Mouse (Mus musculus): ENCODE measurements at regions not wholly inside any gene's neighbourhood (a gene's known extent, or its start where the extent isn't known, plus 50 kb on each side); places are given as distances from the start of the nearest gene placed in this dataset.

DNA sequence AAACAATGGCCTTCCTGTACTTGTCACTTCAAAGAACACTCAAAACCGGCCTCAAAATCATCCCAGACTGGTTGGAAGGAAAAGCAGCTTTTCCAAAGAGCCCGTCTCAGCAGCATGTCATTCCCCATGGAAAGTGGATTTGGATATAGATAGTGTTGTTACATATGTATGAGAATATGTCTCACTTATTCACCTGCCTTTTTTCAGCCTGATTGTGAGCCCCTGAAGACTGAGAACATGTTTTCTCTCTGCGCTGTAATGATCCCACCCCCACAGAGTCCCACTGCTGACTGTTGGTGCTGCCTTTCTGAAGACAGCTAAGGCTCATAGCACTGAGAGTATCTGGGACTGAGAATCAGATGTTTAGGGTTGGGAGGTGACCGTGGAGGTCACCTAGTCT is 251.9 kb upstream of the G2e3 start:
- TF ChIP-seq CTCF (conservative IDR thresholded peaks at IDR 0.05; ENCODE audit: insufficient read depth, insufficient read length, low read depth, low read length), result no peak
- TF ChIP-seq POLR2A (IDR thresholded peaks at IDR 0.05; ENCODE audit: low read depth, low read length), result no peak

Data from kidney, adult 2 months (tissue).